Mouse (Mus musculus) hindbrain, embryonic 14.5 days (tissue): ENCODE results near the gene Duoxa1. TPM values are rescaled to one million over a fixed set of nuclear protein-coding genes. Genes with fewer than 3 reads are reported as not detected.
A peak's percentile ranks its signal among the peaks of the same experiment; 100 is the strongest.

Experiments used
- ATAC-seq: fragments of 200-750 bp; cut with Nextera tagmentation; 2 replicates; pipeline ENCODE4 v1.8.0; 2017; ENCODE audit warnings: moderate number of reproducible peaks, mild to moderate bottlenecking, moderate TSS enrichment, moderate library complexity; ENCODE audit not compliant: low FRiP score
- DNase-seq: peaks from one replicate; pipeline ENCODE4 v3.0.0-alpha.2; 2015; ENCODE audit warnings: low spot score
- H3K27ac ChIP-seq: fragments of 300-500 bp; sonication (generic); 2 replicates; pipeline ENCODE4 v1.5.1; 2014; ENCODE audit warnings: mild to moderate bottlenecking, moderate library complexity
- H3K27me3 ChIP-seq: fragments of 300-500 bp; sonication (generic); 2 replicates; pipeline ENCODE4 v1.6.1; 2014; ENCODE audit warnings: mild to moderate bottlenecking, low read length, mixed read lengths; ENCODE audit not compliant: control insufficient read depth, insufficient read depth
- H3K36me3 ChIP-seq: fragments of 300-500 bp; sonication (generic); replicated peaks from 2 replicates; pipeline ENCODE4 v1.6.1; 2014; ENCODE audit not compliant: control insufficient read depth, insufficient read depth
- H3K4me1 ChIP-seq: fragments of 300-500 bp; sonication (generic); replicated peaks from 2 replicates; pipeline ENCODE4 v1.6.1; 2014; ENCODE audit warnings: antibody characterized with exemption, low read length, mixed read lengths; ENCODE audit not compliant: control insufficient read depth, insufficient read depth
- H3K4me2 ChIP-seq: fragments of 300-500 bp; sonication (generic); replicated peaks from 2 replicates; pipeline ENCODE4 v1.6.1; 2014; ENCODE audit warnings: mild to moderate bottlenecking, moderate library complexity
- H3K4me3 ChIP-seq: fragments of 300-500 bp; sonication (generic); replicated peaks from 2 replicates; pipeline ENCODE4 v1.5.1; 2014; ENCODE audit warnings: mild to moderate bottlenecking, low read length
- H3K9ac ChIP-seq: fragments of 300-500 bp; sonication (generic); 2 replicates; pipeline ENCODE4 v1.6.1; 2014
- H3K9me3 ChIP-seq: fragments of 300-500 bp; sonication (generic); 2 replicates; pipeline ENCODE4 v1.6.1; 2016; ENCODE audit warnings: low read length; ENCODE audit not compliant: control insufficient read depth
- WGBS: fragments of 180-500 bp; shearing (Covaris S2); extraction: QIAGEN DNeasy Blood & Tissue Kit; methylation state at CpG from one replicate; pipeline ENCODE4 v1.1.7; 2014; 5-methylcytosine and 5-hydroxymethylcytosine counted together
- polyA plus RNA-seq: library from polyadenylated mRNA; unstranded; fragments of >200 nt; fragmentation: Nextera tagmentation; extraction: Ambion mirVana; gene quantifications from 2 replicates; pipeline ENCODE4 v1.2.1, GENCODE M21; 2014

The Duoxa1 gene
- polyA plus RNA-seq, 1 experiment from 2014 or later = 0.16 TPM

DNA sequence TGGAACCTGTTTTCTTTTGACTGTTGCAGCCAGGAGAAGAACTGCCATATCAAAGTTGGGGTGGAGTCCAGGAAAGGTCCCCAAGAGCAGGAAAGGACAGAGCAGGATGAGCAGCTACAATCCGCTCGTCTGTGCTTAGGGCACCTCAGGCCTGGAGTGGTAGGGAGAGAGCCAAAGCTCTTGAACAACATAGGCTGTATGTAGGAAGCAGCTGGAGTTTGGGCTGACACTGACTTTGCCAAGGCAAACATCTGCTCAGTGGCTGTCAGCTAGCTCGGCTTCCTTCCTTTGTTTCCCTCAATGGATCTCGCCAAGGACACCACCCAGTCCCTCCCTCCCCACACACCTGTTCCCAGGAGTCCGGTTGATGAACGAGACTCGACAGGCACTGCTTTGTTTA, 27.4 kb downstream of the Duoxa1 start:
- H3K4me2 ChIP-seq = no peak overlapping the region
- no peak overlapping the region for H3K9ac ChIP-seq
- no peaks in the 10 kb centered on the region for H3K4me1 ChIP-seq
- WGBS = 53% methylated on average over 7 of the region's 7 CpGs
- H3K9me3 ChIP-seq = no peaks in the 10 kb centered on the region
- H3K36me3 ChIP-seq = no peaks in the 10 kb centered on the region
- no peak overlapping the region for H3K4me3 ChIP-seq
- ATAC-seq = no peak
- H3K27ac ChIP-seq = no peak overlapping the region
- H3K27me3 ChIP-seq = no peaks in the 10 kb centered on the region
- DNase-seq = no peak

- ATAC-seq = no peak
- no peak overlapping the region for H3K9ac ChIP-seq
- WGBS = 88% methylated on average over 9 of the region's 9 CpGs
- H3K4me1 ChIP-seq = no peaks in the 10 kb centered on the region
- no peaks in the 10 kb centered on the region for H3K36me3 ChIP-seq
- H3K9me3 ChIP-seq = no peaks in the 10 kb centered on the region
- H3K4me2 ChIP-seq = no peak overlapping the region
- no peak overlapping the region for H3K27ac ChIP-seq
- H3K27me3 ChIP-seq = no peaks in the 10 kb centered on the region
- H3K4me3 ChIP-seq = no peak overlapping the region
- DNase-seq = no peak
Measured at GRCm38 (mm10) chr2:122284091-122284490, 29.4 kb downstream of the Duoxa1 start.

DNA sequence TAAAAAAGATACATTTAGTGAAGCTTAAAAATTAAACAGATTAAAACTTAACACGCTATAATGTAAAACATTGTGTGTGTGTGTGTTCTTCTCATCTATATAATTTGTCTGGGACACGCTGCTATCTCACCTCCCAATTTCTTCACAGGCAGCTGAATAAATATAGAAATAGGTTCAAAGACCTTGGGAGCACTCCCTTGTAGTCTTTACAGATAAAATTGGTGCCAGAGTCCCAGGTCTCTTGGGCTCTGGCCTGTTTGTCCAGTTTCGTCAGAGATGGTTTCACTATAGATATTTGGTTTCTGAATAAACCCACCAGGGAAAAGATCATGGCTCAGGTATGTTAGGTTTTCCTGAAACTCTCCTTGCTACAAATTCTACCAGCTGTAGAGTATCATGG, 34.8 kb downstream of the Duoxa1 start:
- Histone ChIP-seq H3K27me3 (no peaks in the 10 kb centered on the region), H3K9me3 (no peaks in the 10 kb centered on the region), H3K4me3 (no peak overlapping the region), H3K4me2 (no peak overlapping the region), H3K4me1 (no peaks in the 10 kb centered on the region), H3K36me3 (no peaks in the 10 kb centered on the region), H3K27ac (no peak overlapping the region), H3K9ac (no peak overlapping the region)
- no peak for ATAC-seq
- DNase-seq = no peak
- 97% methylated on average over 3 of the region's 3 CpGs for WGBS

- DNase-seq (no peak), ATAC-seq (no peak)
- no peaks in the 10 kb centered on the region for H3K36me3 ChIP-seq
- no peak overlapping the region for H3K4me2 ChIP-seq
- H3K27ac ChIP-seq = no peak overlapping the region
- no peaks in the 10 kb centered on the region for H3K9me3 ChIP-seq
- H3K4me1 ChIP-seq = peaks cover 8% of the 10 kb centered on the region; the same call in 1 of the 2 replicates
- no peak overlapping the region for H3K4me3 ChIP-seq
- no peak overlapping the region for H3K9ac ChIP-seq
- WGBS = 95% methylated on average over 7 of the region's 7 CpGs
- H3K27me3 ChIP-seq = no peaks in the 10 kb centered on the region
Measured at GRCm38 (mm10) chr2:122266407-122267193, 46.9 kb downstream of the Duoxa1 start.

GRCm38 (mm10) chr2:122264690-122265089, 48.8 kb downstream of the Duoxa1 start:
- Histone ChIP-seq H3K36me3 (no peaks in the 10 kb centered on the region), H3K9ac (no peak overlapping the region), H3K9me3 (no peaks in the 10 kb centered on the region), H3K27me3 (no peaks in the 10 kb centered on the region), H3K4me1 (peaks cover 8% of the 10 kb centered on the region; the same call in 1 of the 2 replicates), H3K27ac (no peak overlapping the region), H3K4me3 (no peak overlapping the region), H3K4me2 (no peak overlapping the region)
- ATAC-seq (peak; percentile 72), DNase-seq (peak; percentile 68)
- 62% methylated on average over 3 of the region's 3 CpGs for WGBS

DNA sequence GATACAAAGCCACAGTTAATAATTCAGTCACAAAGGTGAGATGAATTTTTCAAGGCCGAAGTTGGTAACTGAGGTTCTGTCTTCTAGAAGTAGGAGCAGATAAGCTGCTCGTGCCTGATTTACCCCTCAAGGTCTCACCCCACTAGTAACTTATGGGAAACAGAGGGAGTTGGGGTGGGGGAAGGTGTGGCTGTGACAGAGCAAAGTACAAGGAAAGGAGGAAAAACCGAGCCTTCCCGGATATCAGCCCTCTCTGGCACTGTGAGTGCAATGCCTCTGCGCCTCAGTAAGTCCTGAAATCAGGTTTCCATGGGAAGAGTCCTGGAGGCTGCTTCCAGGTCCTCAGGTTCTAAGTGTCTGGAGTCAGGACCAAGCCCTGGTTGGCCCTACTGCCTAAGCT, 52.8 kb downstream of the Duoxa1 start:
- Histone ChIP-seq H3K9ac (no peak overlapping the region), H3K9me3 (no peaks in the 10 kb centered on the region), H3K4me2 (no peak overlapping the region), H3K36me3 (no peaks in the 10 kb centered on the region), H3K4me1 (peaks cover 8% of the 10 kb centered on the region; the same call in 1 of the 2 replicates), H3K27ac (no peak overlapping the region), H3K4me3 (no peak overlapping the region), H3K27me3 (no peaks in the 10 kb centered on the region)
- ATAC-seq = no peak
- 95% methylated on average over 5 of the region's 5 CpGs for WGBS
- no peak for DNase-seq

- DNase-seq (no peak), ATAC-seq (no peak)
- WGBS = 93% methylated on average over 5 of the region's 5 CpGs
- Histone ChIP-seq H3K27me3 (no peaks in the 10 kb centered on the region), H3K9ac (no peak overlapping the region), H3K9me3 (no peaks in the 10 kb centered on the region), H3K27ac (no peak overlapping the region), H3K4me3 (no peak overlapping the region), H3K4me1 (no peaks in the 10 kb centered on the region), H3K36me3 (no peaks in the 10 kb centered on the region), H3K4me2 (no peak overlapping the region)
Measured at GRCm38 (mm10) chr2:122255997-122256396, 57.5 kb downstream of the Duoxa1 start.

Other genes starting within 250 kb of the Duoxa1 start
- 9.6 and 10.8 TPM in 2 replicates for gene Spg11, start 195.3 kb downstream of the Duoxa1 start, polyA plus RNA-seq
- gene B2m, start 166.0 kb downstream of the Duoxa1 start, polyA plus RNA-seq = 113 and 135 TPM in 2 replicates
- not detected in 2 replicates for gene Trim69, start 153.0 kb downstream of the Duoxa1 start, polyA plus RNA-seq
- not detected in 2 replicates for gene Patl2, start 127.5 kb downstream of the Duoxa1 start, polyA plus RNA-seq
- not detected in 2 replicates for gene Terb2, start 127.5 kb downstream of the Duoxa1 start, polyA plus RNA-seq
- gene Sord, start 79.0 kb downstream of the Duoxa1 start, polyA plus RNA-seq = 25.6 and 27.4 TPM in 2 replicates
- not detected in 2 replicates for gene Duox2, start 15.3 kb downstream of the Duoxa1 start, polyA plus RNA-seq
- gene Duoxa2, start 14.8 kb downstream of the Duoxa1 start, polyA plus RNA-seq = 0.46 TPM in 1 of 2 replicates, not detected in the other
- 0.04 and 0.12 TPM in 2 replicates for gene Duox1, start 1.9 kb upstream of the Duoxa1 start, polyA plus RNA-seq
- gene Shf, start 55.4 kb upstream of the Duoxa1 start, polyA plus RNA-seq = 17.9 and 19.2 TPM in 2 replicates
- gene Slc28a2, start 112.7 kb upstream of the Duoxa1 start, polyA plus RNA-seq = 0.07 and 0.09 TPM in 2 replicates
- not detected in 2 replicates for gene Gm14085, start 171.2 kb upstream of the Duoxa1 start, polyA plus RNA-seq